Mouse (Mus musculus): ENCODE measurements around the gene Zfp37.
"Not testable (repeated sequence)": the region's sequence is repeated elsewhere in the genome, so short reads cannot be mapped to it uniquely, and the experiment has no call there.

Gene Zfp37

GRCm38 (mm10) chr4:62208696-62209380 lies 22.0 kb downstream of the Zfp37 start:
- DNase-seq: no peak

GRCm38 (mm10) chr4:62207851-62208695 lies 22.8 kb downstream of the Zfp37 start:
- DNase-seq: peak; percentile 12

GRCm38 (mm10) chr4:62199923-62200529 lies 30.8 kb downstream of the Zfp37 start:
- no peak for DNase-seq

- DNase-seq: no peak
Measured at GRCm38 (mm10) chr4:62188778-62189177, 42.1 kb downstream of the Zfp37 start.

GRCm38 (mm10) chr4:62177282-62177681 lies 53.6 kb downstream of the Zfp37 start:
- peak; percentile 25 for DNase-seq

- no peak for DNase-seq
Measured at GRCm38 (mm10) chr4:62174471-62174870, 56.4 kb downstream of the Zfp37 start.

GRCm38 (mm10) chr4:62167636-62168035 lies 63.2 kb downstream of the Zfp37 start:
- not testable (repeated sequence) for DNase-seq

- no peak for DNase-seq
Measured at GRCm38 (mm10) chr4:62158401-62158800, 72.4 kb downstream of the Zfp37 start.

- DNase-seq: no peak
Measured at GRCm38 (mm10) chr4:62150811-62151210, 80.0 kb downstream of the Zfp37 start, which contains the start of gene Mup21. Gene Mup21 (minus strand): TSS chr4:62150863.

Measured in thymus, postnatal 4 days (tissue).